Mouse (Mus musculus) hindbrain, embryonic 16.5 days (tissue): ENCODE measurements around the gene Uckl1. TPM values are rescaled to one million over a fixed set of nuclear protein-coding genes. Genes with fewer than 3 reads are reported as not detected.
A peak's percentile ranks its signal among the peaks of the same experiment; 100 is the strongest.

Experiments used
- ATAC-seq: fragments of 200-750 bp; cut with Nextera tagmentation; 2 replicates; pipeline ENCODE4 v1.8.0; 2017; ENCODE audit warnings: moderate TSS enrichment, moderate library complexity
- H3K27ac ChIP-seq: fragments of 300-500 bp; sonication (generic); 2 replicates; pipeline ENCODE4 v1.5.1; 2014; ENCODE audit warnings: low read depth, mild to moderate bottlenecking, control low read depth, low read length, moderate library complexity
- H3K27me3 ChIP-seq: fragments of 300-500 bp; sonication (generic); replicated peaks from 2 replicates; pipeline ENCODE4 v1.6.1; 2014; ENCODE audit warnings: low read length; ENCODE audit not compliant: control insufficient read depth, insufficient read depth
- H3K36me3 ChIP-seq: fragments of 300-500 bp; sonication (generic); 2 replicates; pipeline ENCODE4 v1.6.1; 2014; ENCODE audit warnings: mild to moderate bottlenecking, low read length, moderate library complexity, mixed read lengths; ENCODE audit not compliant: control insufficient read depth, insufficient read depth
- H3K4me1 ChIP-seq: fragments of 300-500 bp; sonication (generic); 2 replicates; pipeline ENCODE4 v1.6.1; 2014; ENCODE audit warnings: low read depth, low read length; ENCODE audit not compliant: control insufficient read depth, insufficient read depth
- H3K4me2 ChIP-seq: fragments of 300-500 bp; sonication (generic); 2 replicates; pipeline ENCODE4 v1.6.1; 2014; ENCODE audit warnings: mild to moderate bottlenecking, low read length, control low read depth, moderate library complexity
- H3K4me3 ChIP-seq: fragments of 300-500 bp; sonication (generic); 2 replicates; pipeline ENCODE4 v1.5.1; 2014; ENCODE audit warnings: mild to moderate bottlenecking, low read length, control low read depth, moderate library complexity
- H3K9ac ChIP-seq: fragments of 300-500 bp; sonication (generic); 2 replicates; pipeline ENCODE4 v1.6.1; 2014; ENCODE audit warnings: low read depth, mild to moderate bottlenecking, control low read depth, low read length, moderate library complexity
- H3K9me3 ChIP-seq: fragments of 300-500 bp; sonication (generic); 2 replicates; pipeline ENCODE4 v1.6.1; 2014; ENCODE audit warnings: mild to moderate bottlenecking, low read length, moderate library complexity; ENCODE audit not compliant: control insufficient read depth
- WGBS: fragments of 180-500 bp; shearing (Covaris S2); extraction: QIAGEN DNeasy Blood & Tissue Kit; methylation state at CpG from one replicate; pipeline ENCODE4 v1.1.7; 2014; 5-methylcytosine and 5-hydroxymethylcytosine counted together
- microRNA-seq: library from miRNA; unstranded; fragments of <30 nt; microRNA quantifications from one replicate; pipeline ENCODE4, GENCODE M21; 2017
- polyA plus RNA-seq: library from polyadenylated mRNA; unstranded; fragments of >200 nt; fragmentation: Nextera tagmentation; extraction: Ambion mirVana; gene quantifications from 2 replicates; pipeline ENCODE4 v1.2.1, GENCODE M21; 2015

Uckl1 gene
- polyA plus RNA-seq, 1 experiment from 2014 or later, result 59.4 TPM

- peaks cover 22% of the 10 kb centered on the region for H3K4me1 ChIP-seq
- under 1% methylated on average over 69 of the region's 74 CpGs for WGBS
- H3K9ac ChIP-seq, result peak within 1 kb of the TSS; percentile 91
- peaks cover 13% of the 10 kb centered on the region for H3K36me3 ChIP-seq
- peak within 1 kb of the TSS; percentile 96 for H3K27ac ChIP-seq
- ATAC-seq, result peak; percentile 98
- H3K27me3 ChIP-seq, result no peaks in the 10 kb centered on the region
- H3K9me3 ChIP-seq, result no peaks in the 10 kb centered on the region
- H3K4me2 ChIP-seq, result peak within 1 kb of the TSS; percentile 79
- peak within 1 kb of the TSS; percentile 62 for H3K4me3 ChIP-seq
Measured at GRCm38 (mm10) chr2:181520118-181520935, 64.4 kb downstream of the Uckl1 start, which contains the start of gene Dnajc5. Dnajc5 (plus strand) TSS chr2:181520485.

- no peaks in the 10 kb centered on the region for H3K9me3 ChIP-seq
- peak overlapping the region; percentile 91 for H3K9ac ChIP-seq
- peaks cover 22% of the 10 kb centered on the region for H3K4me1 ChIP-seq
- no peaks in the 10 kb centered on the region for H3K27me3 ChIP-seq
- no peak for ATAC-seq
- peak overlapping the region; percentile 79 for H3K4me2 ChIP-seq
- H3K36me3 ChIP-seq, result peaks cover 15% of the 10 kb centered on the region
- H3K27ac ChIP-seq, result peak overlapping the region; percentile 96
- peak overlapping the region; percentile 62 for H3K4me3 ChIP-seq
- 79% methylated on average over 3 of the region's 3 CpGs for WGBS
Measured at GRCm38 (mm10) chr2:181519201-181519600, 65.5 kb downstream of the Uckl1 start.

Small RNAs within 50 kb of the gene (microRNA-seq; reads per million reads assigned to microRNA genes)
- gene Mir7006, result not detected

Other genes starting within 250 kb of the Uckl1 start
- gene Zgpat, start 220.0 kb downstream of the Uckl1 start, polyA plus RNA-seq, result 75.0 and 83.7 TPM in 2 replicates
- gene Arfrp1, start 219.5 kb downstream of the Uckl1 start, polyA plus RNA-seq, result 83.5 and 87.2 TPM in 2 replicates
- gene Lime1, start 204.8 kb downstream of the Uckl1 start, polyA plus RNA-seq, result 46.4 and 56.5 TPM in 2 replicates
- 19.1 and 22.7 TPM in 2 replicates for gene Zbtb46, start 125.5 kb downstream of the Uckl1 start, polyA plus RNA-seq
- 0.09 TPM in 1 of 2 replicates, not detected in the other for gene Abhd16b, start 91.7 kb downstream of the Uckl1 start, polyA plus RNA-seq
- 121 and 126 TPM in 2 replicates for gene Tpd52l2, start 87.8 kb downstream of the Uckl1 start, polyA plus RNA-seq
- 284 and 286 TPM in 2 replicates for gene Dnajc5, start 64.4 kb downstream of the Uckl1 start, polyA plus RNA-seq
- gene Prpf6, start 7.0 kb upstream of the Uckl1 start, polyA plus RNA-seq, result 57.3 and 63.6 TPM in 2 replicates
- gene Zfp512b, start 7.9 kb upstream of the Uckl1 start, polyA plus RNA-seq, result 44.9 and 65.1 TPM in 2 replicates
- 192 and 201 TPM in 2 replicates for gene Samd10, start 14.3 kb upstream of the Uckl1 start, polyA plus RNA-seq
- gene Gm29797, start 72.1 kb upstream of the Uckl1 start, polyA plus RNA-seq, result not detected in 2 replicates
- gene Sox18, start 86.7 kb upstream of the Uckl1 start, polyA plus RNA-seq, result 18.0 TPM in 2 replicates
- gene Tcea2, start 95.4 kb upstream of the Uckl1 start, polyA plus RNA-seq, result 47.7 and 50.0 TPM in 2 replicates
- 68.9 and 71.9 TPM in 2 replicates for gene Rgs19, start 109.1 kb upstream of the Uckl1 start, polyA plus RNA-seq
- not detected in 2 replicates for gene Lkaaear1, start 113.5 kb upstream of the Uckl1 start, polyA plus RNA-seq
- gene Oprl1, start 130.1 kb upstream of the Uckl1 start, polyA plus RNA-seq, result 93.8 and 96.3 TPM in 2 replicates
- 11.0 and 12.9 TPM in 2 replicates for gene Myt1, start 178.4 kb upstream of the Uckl1 start, polyA plus RNA-seq